Mouse (Mus musculus) kidney, postnatal 0 days (tissue): ENCODE data around the gene Dleu7. TPM values are rescaled to one million over a fixed set of nuclear protein-coding genes. Genes with fewer than 3 reads are reported as not detected.

Experiments
- ATAC-seq: fragments of 200-750 bp; cut with Nextera tagmentation; replicated peaks from 2 replicates; pipeline ENCODE4 v1.8.0; 2017; ENCODE audit warnings: low read depth, moderate number of reproducible peaks, moderate TSS enrichment, moderate library complexity; ENCODE audit not compliant: low FRiP score
- DNase-seq: peaks from one replicate; pipeline ENCODE4 v3.0.0-alpha.2; 2016; ENCODE audit warnings: low spot score
- H3K27ac ChIP-seq: fragments of 300-500 bp; sonication (generic); 2 replicates; pipeline ENCODE4 v1.5.1; 2014; ENCODE audit warnings: mild to moderate bottlenecking
- H3K27me3 ChIP-seq: fragments of 300-500 bp; sonication (generic); 2 replicates; pipeline ENCODE4 v1.6.1; 2014; ENCODE audit warnings: low read length, mixed read lengths; ENCODE audit not compliant: insufficient read depth
- H3K36me3 ChIP-seq: fragments of 300-500 bp; sonication (generic); 2 replicates; pipeline ENCODE4 v1.6.1; 2014; ENCODE audit warnings: low read length, mixed read lengths; ENCODE audit not compliant: insufficient read depth
- H3K4me1 ChIP-seq: fragments of 300-500 bp; sonication (generic); replicated peaks from 2 replicates; pipeline ENCODE4 v1.6.1; 2014; ENCODE audit warnings: antibody characterized with exemption, low read length, mixed read lengths; ENCODE audit not compliant: insufficient read depth
- H3K4me2 ChIP-seq: fragments of 300-500 bp; sonication (generic); 2 replicates; pipeline ENCODE4 v1.6.1; 2014; ENCODE audit warnings: mild to moderate bottlenecking, low read length, moderate library complexity, mixed read lengths
- H3K4me3 ChIP-seq: fragments of 300-500 bp; sonication (generic); replicated peaks from 2 replicates; pipeline ENCODE4 v1.5.1; 2014; ENCODE audit warnings: low read depth, low read length
- H3K9ac ChIP-seq: fragments of 300-500 bp; sonication (generic); 2 replicates; pipeline ENCODE4 v1.6.1; 2014; ENCODE audit warnings: low read depth, low read length
- H3K9me3 ChIP-seq: fragments of 300-500 bp; sonication (generic); replicated peaks from 2 replicates; pipeline ENCODE4 v1.6.1; 2016; ENCODE audit warnings: low read length, inconsistent platforms, mixed read lengths
- CTCF ChIP-seq: IDR thresholded peaks from 2 replicates; pipeline ENCODE4 v1.5.1; 2016; ENCODE audit warnings: antibody characterized with exemption, low read depth, mild to moderate bottlenecking, moderate library complexity
- WGBS: fragments of 180-500 bp; shearing (Covaris S2); extraction: QIAGEN DNeasy Blood & Tissue Kit; methylation state at CpG from one replicate; pipeline ENCODE4 v1.1.7; 2014; 5-methylcytosine and 5-hydroxymethylcytosine counted together
- polyA plus RNA-seq: library from polyadenylated mRNA; unstranded; fragments of >200 nt; fragmentation: Nextera tagmentation; extraction: Ambion mirVana; gene quantifications from 2 replicates; pipeline ENCODE4 v1.2.1, GENCODE M21; 2015

The Dleu7 gene
- polyA plus RNA-seq: 6.9 and 8.7 TPM in 2 replicates

- H3K4me1 ChIP-seq: peaks cover 6% of the 10 kb centered on the region; the same call in 1 of the 2 replicates
- peak within 1 kb of the TSS; percentile 54 for H3K9ac ChIP-seq
- WGBS: under 1% methylated on average over 54 of the region's 60 CpGs
- ATAC-seq (peak; percentile 70), DNase-seq (peak; percentile 47)
- peak within 1 kb of the TSS; percentile 15; the same call in 1 of the 2 replicates for H3K27ac ChIP-seq
- H3K4me2 ChIP-seq: peak within 1 kb of the TSS; percentile 91
- no peaks in the 10 kb centered on the region for H3K36me3 ChIP-seq
- peak within 1 kb of the TSS; percentile 35 for H3K4me3 ChIP-seq
- no peak for TF ChIP-seq CTCF
- no peaks in the 10 kb centered on the region for H3K27me3 ChIP-seq
- H3K9me3 ChIP-seq: no peaks in the 10 kb centered on the region
These were observed at the start of gene Dleu7, which contains the start of gene Rnaseh2b for GRCm38 (mm10) chr14:62292488-62293339. Dleu7 (minus strand) TSS chr14:62293047. Rnaseh2b (plus strand) TSS chr14:62292589.

DNA sequence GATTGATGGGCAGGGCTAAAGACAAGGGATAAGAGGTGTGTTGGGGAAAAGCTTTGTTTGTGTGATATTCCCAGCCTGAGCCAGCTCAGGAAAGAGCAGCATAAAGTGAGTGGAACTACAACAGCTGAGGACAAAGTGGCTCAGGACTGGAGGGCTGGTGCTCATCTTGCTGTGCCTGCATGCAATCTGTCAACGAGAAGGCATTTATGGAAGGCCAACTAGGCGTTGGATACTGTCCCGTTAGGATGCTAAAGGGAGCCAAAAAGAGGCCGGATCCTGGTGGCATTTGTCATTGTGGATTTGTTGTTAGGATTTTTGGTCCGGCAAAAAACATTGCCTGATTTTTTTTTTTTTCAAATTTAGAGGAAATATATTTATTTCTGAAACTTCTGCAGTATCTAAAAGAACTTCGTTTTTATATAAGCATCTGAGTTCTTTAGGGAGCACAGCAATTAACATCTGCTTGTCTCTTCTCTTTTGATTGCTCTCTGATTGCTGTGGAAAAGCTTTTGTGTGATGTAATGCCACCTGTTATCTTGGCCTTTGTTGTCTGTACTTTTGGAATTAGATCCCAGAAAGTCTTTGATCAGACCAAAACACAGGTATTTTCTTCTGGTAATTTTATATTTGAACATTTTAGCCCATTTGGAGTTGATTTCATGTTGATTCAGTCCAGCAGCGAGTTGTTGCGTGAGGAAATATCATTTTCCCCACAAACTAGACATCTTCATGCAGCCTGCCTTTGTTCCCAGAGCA lies 49.2 kb upstream of the Dleu7 start:
- H3K4me2 ChIP-seq: no peak overlapping the region
- no peaks in the 10 kb centered on the region for H3K4me1 ChIP-seq
- H3K4me3 ChIP-seq: no peak overlapping the region
- no peak for TF ChIP-seq CTCF
- H3K27me3 ChIP-seq: no peaks in the 10 kb centered on the region
- DNase-seq: no peak
- 0 out of 2 replicates have a peak, but pooled peaks cover 2% of the 10 kb centered on the region for H3K36me3 ChIP-seq
- H3K9me3 ChIP-seq: no peaks in the 10 kb centered on the region
- no peak overlapping the region for H3K27ac ChIP-seq
- ATAC-seq: no peak
- 61% methylated on average over 8 of the region's 8 CpGs for WGBS
- no peak overlapping the region for H3K9ac ChIP-seq

GRCm38 (mm10) chr14:62339196-62339595 lies 46.3 kb upstream of the Dleu7 start:
- Histone ChIP-seq H3K27me3 (no peaks in the 10 kb centered on the region), H3K4me1 (no peaks in the 10 kb centered on the region), H3K27ac (no peak overlapping the region), H3K36me3 (0 out of 2 replicates have a peak, but pooled peaks cover 2% of the 10 kb centered on the region), H3K9me3 (no peaks in the 10 kb centered on the region), H3K4me3 (no peak overlapping the region), H3K4me2 (no peak overlapping the region), H3K9ac (no peak overlapping the region)
- no peak for DNase-seq
- 87% methylated on average over 1 of the region's 1 CpGs for WGBS
- no peak for ATAC-seq
- TF ChIP-seq CTCF: no peak

DNA sequence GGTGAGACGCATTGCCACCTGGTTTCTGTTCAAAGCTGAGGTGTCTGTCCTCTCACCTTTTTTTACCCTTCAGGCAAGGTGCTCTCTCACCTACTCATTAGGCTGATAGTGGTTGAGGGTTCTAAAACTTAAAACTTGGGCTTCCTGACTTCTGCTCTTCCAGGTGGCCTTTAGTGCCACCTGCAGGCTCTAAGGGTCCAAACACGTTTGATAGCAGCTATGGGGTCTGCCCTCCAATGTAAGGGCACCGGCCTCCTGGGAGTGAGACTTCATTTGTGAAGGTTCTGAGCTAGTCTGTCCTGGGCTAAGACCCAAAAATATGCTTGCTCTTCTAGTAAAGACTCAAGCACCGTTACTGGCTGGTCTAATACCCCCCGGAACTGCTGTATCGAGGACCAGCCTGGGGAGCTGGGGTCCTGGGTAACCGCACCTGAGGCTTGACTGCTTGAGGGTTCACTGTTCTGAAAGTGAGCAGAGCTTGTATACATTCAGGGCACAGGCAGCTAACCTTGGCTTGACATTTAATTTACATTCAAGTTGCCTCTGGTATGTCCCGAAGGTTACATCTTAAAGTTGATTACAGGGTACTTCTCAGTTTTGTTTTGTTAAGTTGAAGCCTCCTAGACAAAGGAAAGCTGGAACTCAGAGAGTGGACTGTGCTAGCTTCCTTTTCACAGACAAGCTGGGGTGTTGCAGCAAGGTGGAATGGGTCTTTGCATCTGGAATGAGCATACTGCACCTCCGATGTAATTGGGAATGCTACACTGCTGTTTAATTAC lies 41.3 kb upstream of the Dleu7 start:
- DNase-seq: no peak
- Histone ChIP-seq H3K9me3 (no peaks in the 10 kb centered on the region), H3K4me3 (no peak overlapping the region), H3K27ac (no peak overlapping the region), H3K4me2 (no peak overlapping the region), H3K9ac (no peak overlapping the region), H3K36me3 (no peaks in the 10 kb centered on the region), H3K27me3 (no peaks in the 10 kb centered on the region), H3K4me1 (peaks cover 4% of the 10 kb centered on the region; the same call in 1 of the 2 replicates)
- 73% methylated on average over 9 of the region's 9 CpGs for WGBS
- peak; percentile 59 for TF ChIP-seq CTCF
- ATAC-seq: no peak

DNA sequence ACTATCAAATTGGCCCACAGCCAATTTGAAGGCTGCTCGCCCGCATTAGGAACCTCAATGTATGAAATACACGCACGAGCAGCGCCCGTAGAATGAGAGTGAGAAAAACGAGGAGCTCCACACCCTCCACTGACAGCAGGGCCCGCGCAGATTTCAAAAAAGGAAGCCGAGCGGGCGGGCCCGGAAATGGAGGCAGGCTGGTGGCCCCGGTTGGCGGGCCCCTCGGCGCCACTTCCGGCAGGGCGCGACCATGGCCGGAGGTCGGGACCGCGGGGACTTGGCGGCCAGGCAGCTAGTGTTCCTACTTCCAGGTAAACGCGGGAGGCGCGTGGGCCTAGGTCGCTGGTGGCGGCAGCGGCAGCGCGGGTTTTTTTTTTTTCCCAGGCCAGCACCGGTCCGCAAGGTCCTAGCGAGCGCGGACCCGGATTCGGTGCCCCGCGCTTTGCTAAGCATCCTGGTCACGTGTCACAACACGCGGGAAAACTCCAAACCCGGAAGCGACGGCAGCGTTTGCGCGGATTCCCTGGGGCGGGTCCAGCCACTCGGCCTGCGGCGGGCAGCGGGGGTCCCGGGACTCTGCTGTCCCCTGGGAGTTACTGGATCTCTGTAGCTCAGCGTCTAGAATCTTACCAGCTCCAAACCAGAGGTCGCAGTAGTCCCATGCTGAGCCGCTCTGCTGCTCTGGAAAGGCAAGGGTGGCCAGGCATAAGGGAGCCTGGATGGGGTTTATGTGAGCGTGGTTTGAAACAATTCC lies 39.2 kb upstream of the Dleu7 start:
- H3K4me1 ChIP-seq: peaks cover 4% of the 10 kb centered on the region; the same call in 1 of the 2 replicates
- no peaks in the 10 kb centered on the region for H3K9me3 ChIP-seq
- TF ChIP-seq CTCF: no peak
- ATAC-seq (peak; percentile 82), DNase-seq (peak; percentile 91)
- peak overlapping the region; percentile 75 for H3K9ac ChIP-seq
- H3K27me3 ChIP-seq: no peaks in the 10 kb centered on the region
- peak overlapping the region; percentile 79 for H3K4me2 ChIP-seq
- peak overlapping the region; percentile 88 for H3K27ac ChIP-seq
- WGBS: under 1% methylated on average over 62 of the region's 62 CpGs
- peak overlapping the region; percentile 78 for H3K4me3 ChIP-seq
- H3K36me3 ChIP-seq: no peaks in the 10 kb centered on the region
